Mouse (Mus musculus): Measurements from ENCODE around the gene Ddx25.

DNA sequence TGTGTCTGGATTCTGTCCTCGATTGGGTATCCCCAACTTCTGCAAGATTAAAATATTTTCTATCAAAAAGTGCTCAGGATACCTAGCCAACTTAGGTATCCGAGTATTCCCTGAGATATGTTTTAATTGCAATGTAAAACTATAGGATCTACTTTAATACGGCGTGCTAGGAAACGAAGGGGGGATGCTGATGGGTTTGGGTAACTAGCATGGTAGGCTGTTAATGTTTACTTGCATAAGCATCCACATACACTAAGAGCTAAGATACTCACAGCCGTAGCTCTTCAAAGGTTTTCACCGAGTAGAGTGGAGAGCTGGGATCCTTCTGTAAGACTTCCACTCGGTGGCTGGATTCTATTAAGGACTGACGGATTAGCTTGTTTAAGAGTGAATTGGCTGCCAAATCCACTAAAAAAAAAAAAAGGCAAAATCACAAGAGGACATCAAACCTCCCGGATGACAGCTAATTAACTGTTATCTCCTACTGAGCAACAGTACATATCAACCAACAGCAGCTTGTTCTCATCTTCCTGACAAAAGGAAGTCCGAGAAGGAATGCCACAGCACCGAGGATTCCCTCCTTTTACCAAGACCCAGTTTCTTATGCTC lies 1.7 kb downstream of the Ddx25 start:
- TF ChIP-seq POLR2A (IDR thresholded peaks at IDR 0.05; ENCODE audit: borderline replicate concordance, low read depth, low read length) (no peak), CTCF (IDR thresholded peaks at IDR 0.05; ENCODE audit: low read depth, low read length) (no peak)
